11 mouse cellular contexts compared by ENCODE assay signal in genomic region chr10:58326271-58326670, GRCm38 (mm10). TPM values are rescaled to one million over a fixed set of nuclear protein-coding genes. Genes with fewer than 3 reads are reported as not detected.
A peak's percentile ranks its signal among the peaks of the same experiment; 100 is the strongest.
DNase-seq lines count a peak whose midpoint lies in the region; ATAC-seq and TF ChIP-seq lines count a peak whose summit lies in the region.
"Had no signal": no experiment of that assay in that cellular context is flagged by ENCODE, and none has a peak within 500 bp of the region (broad histone marks: within the 10 kb centered on the region; RNA-seq: fewer than 3 reads in every experiment).

No protein-coding gene starts in this region.

- no peaks in the 10 kb centered on the region for H3K27me3 ChIP-seq in embryonic facial prominence, embryonic 13.5 days
- H3K27me3 ChIP-seq in embryonic facial prominence, embryonic 10.5 days (replicated peaks; ENCODE audit: low read depth, poor library complexity, severe bottlenecking), result no peaks in the 10 kb centered on the region
- H3K27me3 ChIP-seq in kidney, embryonic 16.5 days (ENCODE audit: insufficient read depth, low read length), result no peaks in the 10 kb centered on the region
- no peaks in the 10 kb centered on the region for H3K27me3 ChIP-seq in embryonic facial prominence, embryonic 14.5 days (replicated peaks; ENCODE audit: control insufficient read depth, insufficient read depth, low read length)
- no peaks in the 10 kb centered on the region for H3K27me3 ChIP-seq in liver, postnatal 0 days (ENCODE audit: insufficient read depth, low read length)
- H3K27me3 ChIP-seq: embryonic facial prominence, embryonic 12.5 days had no signal

- TF ChIP-seq EP300 in liver, postnatal 0 days (IDR thresholded peaks at IDR 0.05; ENCODE audit: low read depth), result no peak

- no peak for DNase-seq in embryonic facial prominence, embryonic 10.5 days (ENCODE audit: low spot score)
- DNase-seq in kidney, postnatal 14 days, result no peak
- no peak for DNase-seq in embryonic facial prominence, embryonic 14.5 days (ENCODE audit: low spot score)
- no peak for DNase-seq in liver, postnatal 0 days
- no peak for DNase-seq in cerebellum, postnatal 14 days
- DNase-seq in adrenal gland, postnatal 14 days, result no peak
- DNase-seq: adrenal gland, postnatal 10 days; cerebellum, adult 11 months had no signal

- H3K9ac ChIP-seq in embryonic facial prominence, embryonic 13.5 days, result no peak overlapping the region
- no peak overlapping the region for H3K9ac ChIP-seq in kidney, embryonic 16.5 days (replicated peaks; ENCODE audit: low read length)
- H3K9ac ChIP-seq in embryonic facial prominence, embryonic 14.5 days (ENCODE audit: low read depth, low read length), result no peak overlapping the region
- H3K9ac ChIP-seq in liver, postnatal 0 days (replicated peaks), result no peak overlapping the region
- H3K9ac ChIP-seq: embryonic facial prominence, embryonic 12.5 days had no signal

- H3K9me3 ChIP-seq in embryonic facial prominence, embryonic 13.5 days, result no peaks in the 10 kb centered on the region
- no peaks in the 10 kb centered on the region for H3K9me3 ChIP-seq in embryonic facial prominence, embryonic 10.5 days
- no peaks in the 10 kb centered on the region for H3K9me3 ChIP-seq in kidney, embryonic 16.5 days (ENCODE audit: low read length)
- H3K9me3 ChIP-seq in embryonic facial prominence, embryonic 14.5 days (ENCODE audit: control insufficient read depth, low read length), result no peaks in the 10 kb centered on the region
- no peaks in the 10 kb centered on the region for H3K9me3 ChIP-seq in liver, postnatal 0 days (ENCODE audit: low read length)
- H3K9me3 ChIP-seq: embryonic facial prominence, embryonic 12.5 days had no signal

- TF ChIP-seq CTCF in liver, postnatal 0 days (IDR thresholded peaks at IDR 0.05; ENCODE audit: low read depth), result no peak

- no peak overlapping the region for H3K4me3 ChIP-seq in embryonic facial prominence, embryonic 13.5 days
- H3K4me3 ChIP-seq in embryonic facial prominence, embryonic 10.5 days, result no peak overlapping the region
- H3K4me3 ChIP-seq in kidney, embryonic 16.5 days (ENCODE audit: low read length), result 0 out of 2 replicates have a peak overlapping the region, but pooled peaks have one; percentile 8
- 0 out of 2 replicates have a peak overlapping the region, but pooled peaks have one; percentile 0 for H3K4me3 ChIP-seq in embryonic facial prominence, embryonic 14.5 days (ENCODE audit: low read depth, low read length)
- no peak overlapping the region for H3K4me3 ChIP-seq in liver, postnatal 0 days (ENCODE audit: low read depth, low read length)
- H3K4me3 ChIP-seq: embryonic facial prominence, embryonic 12.5 days had no signal

- no peak for ATAC-seq in embryonic facial prominence, embryonic 13.5 days (ENCODE audit: insufficient number of reproducible peaks, insufficient read depth, low FRiP score, low TSS enrichment, low read depth)
- ATAC-seq in kidney, embryonic 16.5 days (ENCODE audit: low FRiP score, low TSS enrichment), result no peak
- no peak for ATAC-seq in embryonic facial prominence, embryonic 14.5 days (ENCODE audit: low read depth)
- ATAC-seq in liver, postnatal 0 days, result no peak

- no peak overlapping the region; the same call in 1 of the 2 replicates for H3K27ac ChIP-seq in embryonic facial prominence, embryonic 13.5 days
- no peak overlapping the region for H3K27ac ChIP-seq in embryonic facial prominence, embryonic 10.5 days (replicated peaks)
- 0 out of 2 replicates have a peak overlapping the region, but pooled peaks have one; percentile 1 for H3K27ac ChIP-seq in kidney, embryonic 16.5 days (ENCODE audit: low read length)
- H3K27ac ChIP-seq in embryonic facial prominence, embryonic 14.5 days (replicated peaks; ENCODE audit: low read depth, low read length), result no peak overlapping the region
- no peak overlapping the region for H3K27ac ChIP-seq in liver, postnatal 0 days (ENCODE audit: low read depth)
- H3K27ac ChIP-seq: embryonic facial prominence, embryonic 12.5 days had no signal

- H3K4me2 ChIP-seq in embryonic facial prominence, embryonic 13.5 days, result peak overlapping the region; percentile 22
- H3K4me2 ChIP-seq in kidney, embryonic 16.5 days (replicated peaks; ENCODE audit: low read depth, low read length), result peak overlapping the region; percentile 15; the same call in 1 of the 2 replicates
- H3K4me2 ChIP-seq in embryonic facial prominence, embryonic 14.5 days (ENCODE audit: low read depth, low read length), result peak overlapping the region; percentile 8; the same call in 1 of the 2 replicates
- peak overlapping the region; percentile 13; the same call in 1 of the 2 replicates for H3K4me2 ChIP-seq in liver, postnatal 0 days (ENCODE audit: low read depth, low read length)
- H3K4me2 ChIP-seq: embryonic facial prominence, embryonic 12.5 days had no signal

- H3K36me3 ChIP-seq in embryonic facial prominence, embryonic 13.5 days, result no peaks in the 10 kb centered on the region
- no peaks in the 10 kb centered on the region for H3K36me3 ChIP-seq in embryonic facial prominence, embryonic 10.5 days (replicated peaks)
- no peaks in the 10 kb centered on the region for H3K36me3 ChIP-seq in kidney, embryonic 16.5 days (ENCODE audit: insufficient read depth, low read length)
- H3K36me3 ChIP-seq in embryonic facial prominence, embryonic 14.5 days (ENCODE audit: control insufficient read depth, insufficient read depth, low read length), result no peaks in the 10 kb centered on the region
- no peaks in the 10 kb centered on the region for H3K36me3 ChIP-seq in liver, postnatal 0 days (replicated peaks; ENCODE audit: insufficient read depth, low read length)
- H3K36me3 ChIP-seq: embryonic facial prominence, embryonic 12.5 days had no signal

- peaks cover 24% of the 10 kb centered on the region for H3K4me1 ChIP-seq in embryonic facial prominence, embryonic 13.5 days
- peaks cover 20% of the 10 kb centered on the region for H3K4me1 ChIP-seq in embryonic facial prominence, embryonic 10.5 days
- H3K4me1 ChIP-seq in kidney, embryonic 16.5 days (ENCODE audit: insufficient read depth, low read length), result peaks cover 19% of the 10 kb centered on the region
- peaks cover 17% of the 10 kb centered on the region for H3K4me1 ChIP-seq in embryonic facial prominence, embryonic 14.5 days (ENCODE audit: control insufficient read depth, insufficient read depth, low read length)
- peaks cover 35% of the 10 kb centered on the region for H3K4me1 ChIP-seq in liver, postnatal 0 days (ENCODE audit: insufficient read depth)

- WGBS in embryonic facial prominence, embryonic 13.5 days, result 51% methylated on average over 3 of the region's 3 CpGs
- 60% methylated on average over 3 of the region's 3 CpGs for WGBS in embryonic facial prominence, embryonic 10.5 days
- 37% methylated on average over 3 of the region's 3 CpGs for WGBS in kidney, embryonic 16.5 days
- 46% methylated on average over 3 of the region's 3 CpGs for WGBS in embryonic facial prominence, embryonic 14.5 days
- 70% methylated on average over 3 of the region's 3 CpGs for WGBS in liver, postnatal 0 days (ENCODE audit: insufficient replicate concordance)

RNA-seq across cellular contexts. Expression of gene Lims1, which starts 3.0 kb away (rescaled TPM):
- 114 and 126 TPM in 2 replicates for polyA plus RNA-seq in embryonic facial prominence, embryonic 13.5 days (2015; fragmentation: Nextera tagmentation; extraction: Ambion mirVana)
- 107 and 108 TPM in 2 replicates for polyA plus RNA-seq in embryonic facial prominence, embryonic 10.5 days (2016; fragmentation: Nextera tagmentation; extraction: Ambion mirVana)
- polyA plus RNA-seq in kidney, embryonic 16.5 days (2015; fragmentation: Nextera tagmentation; extraction: Ambion mirVana), result 153 and 162 TPM in 2 replicates
- polyA plus RNA-seq in embryonic facial prominence, embryonic 14.5 days (2014; fragmentation: Nextera tagmentation; extraction: Ambion mirVana), result 121 and 135 TPM in 2 replicates
- polyA plus RNA-seq in liver, postnatal 0 days (2015; fragmentation: Nextera tagmentation; extraction: Ambion mirVana), result 60.6 and 64.4 TPM in 2 replicates
- total RNA-seq in adrenal gland, postnatal 14 days (2021), result 51.8 and 54.9 TPM in 2 replicates

Comparison
In these comparisons a context has a peak if more than half of its experiments do, and no peak if none do; other contexts are left out.
1. H3K4me3 ChIP-seq: peak in kidney, embryonic 16.5 days (single experiment) and embryonic facial prominence, embryonic 14.5 days (single experiment); none in embryonic facial prominence, embryonic 13.5 days (single experiment), embryonic facial prominence, embryonic 10.5 days (single experiment) and liver, postnatal 0 days (single experiment).
2. Peak in every context shown above with its lines, with median percentiles within 50 percentile points of each other: H3K4me2 ChIP-seq.